Mouse (Mus musculus): ENCODE data around the gene Cd79a. TPM values are rescaled to one million over a fixed set of nuclear protein-coding genes. Genes with fewer than 3 reads are reported as not detected.

Cd79a gene
- polyA plus RNA-seq, 1 experiment from 2014 or later: 32.0 TPM

GRCm38 (mm10) chr7:24948774-24949173, 51.6 kb downstream of the Cd79a start:
- Histone ChIP-seq H3K36me3 (replicated peaks; ENCODE audit: insufficient read depth, low read length) (no peaks in the 10 kb centered on the region), H3K4me3 (ENCODE audit: low read depth, low read length) (no peak overlapping the region), H3K4me2 (ENCODE audit: low read depth, low read length) (no peak overlapping the region), H3K9me3 (ENCODE audit: low read length) (no peaks in the 10 kb centered on the region), H3K9ac (replicated peaks) (no peak overlapping the region), H3K27ac (ENCODE audit: low read depth) (no peak overlapping the region), H3K4me1 (ENCODE audit: insufficient read depth) (0 out of 2 replicates have a peak, but pooled peaks cover 3% of the 10 kb centered on the region), H3K27me3 (ENCODE audit: insufficient read depth, low read length) (peaks cover 96% of the 10 kb centered on the region)
- ATAC-seq: no peak
- TF ChIP-seq CTCF (IDR thresholded peaks at IDR 0.05; ENCODE audit: low read depth): no peak
- no peak for DNase-seq
- 5% methylated on average over 29 of the region's 29 CpGs for WGBS (ENCODE audit: insufficient replicate concordance)

DNA sequence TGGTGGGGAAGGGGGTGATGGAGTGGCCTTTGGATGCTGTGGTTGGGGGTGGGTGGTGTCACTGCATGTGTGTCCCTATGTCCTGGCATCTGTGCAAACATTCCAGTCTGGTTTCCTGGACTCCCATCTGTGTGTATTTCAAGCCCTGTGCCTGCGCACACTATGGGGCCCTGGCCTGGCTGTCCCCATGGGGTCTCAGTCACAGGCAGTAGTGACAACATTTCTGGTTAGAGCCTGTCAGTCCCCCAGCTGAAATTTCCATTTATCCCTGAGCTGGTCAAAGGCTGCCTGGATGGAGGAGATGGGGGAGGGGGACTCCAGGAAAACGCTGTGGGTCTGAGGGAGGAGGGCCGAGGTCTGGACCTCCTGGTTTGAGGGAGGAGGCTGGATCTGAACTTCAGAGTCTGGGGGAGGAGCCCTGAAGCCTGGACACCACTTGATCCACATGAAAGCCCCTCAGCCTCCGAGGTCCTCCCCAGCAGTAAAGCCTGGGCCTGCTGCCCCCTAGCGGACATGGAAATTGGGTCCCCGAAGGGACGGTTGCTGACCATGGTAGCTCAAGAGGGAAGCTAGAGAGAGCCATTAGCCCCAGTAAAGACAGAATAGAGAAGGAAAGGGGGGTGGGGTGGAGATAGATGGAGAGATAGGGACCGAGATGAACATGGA, 52.9 kb downstream of the Cd79a start:
- ATAC-seq (peak; percentile 50; the same call in 1 of the 2 replicates), DNase-seq (peak; percentile 81)
- no peak overlapping the region for H3K27ac ChIP-seq (ENCODE audit: low read depth)
- H3K9ac ChIP-seq (replicated peaks): no peak overlapping the region
- H3K4me2 ChIP-seq (ENCODE audit: low read depth, low read length): no peak overlapping the region
- no peaks in the 10 kb centered on the region; the same call in 1 of the 2 replicates for H3K4me1 ChIP-seq (ENCODE audit: insufficient read depth)
- TF ChIP-seq EP300 (IDR thresholded peaks at IDR 0.05; ENCODE audit: low read depth) (no peak), CTCF (IDR thresholded peaks at IDR 0.05; ENCODE audit: low read depth) (peak; percentile 89)
- H3K9me3 ChIP-seq (ENCODE audit: low read length): no peaks in the 10 kb centered on the region
- H3K36me3 ChIP-seq (replicated peaks; ENCODE audit: insufficient read depth, low read length): no peaks in the 10 kb centered on the region
- under 1% methylated on average over 8 of the region's 8 CpGs for WGBS (ENCODE audit: insufficient replicate concordance)
- no peak overlapping the region for H3K4me3 ChIP-seq (ENCODE audit: low read depth, low read length)
- peaks cover 96% of the 10 kb centered on the region for H3K27me3 ChIP-seq (ENCODE audit: insufficient read depth, low read length)

Other genes starting within 250 kb of the Cd79a start
- not detected in 2 replicates for gene Tex101, start 220.7 kb upstream of the Cd79a start, polyA plus RNA-seq (2015; fragmentation: Nextera tagmentation; extraction: Ambion mirVana)
- gene BC049730, start 188.1 kb upstream of the Cd79a start, polyA plus RNA-seq (2015; fragmentation: Nextera tagmentation; extraction: Ambion mirVana): not detected in 2 replicates
- gene Gm4763, start 170.5 kb upstream of the Cd79a start, polyA plus RNA-seq (2015; fragmentation: Nextera tagmentation; extraction: Ambion mirVana): not detected in 2 replicates
- gene Cd177, start 137.1 kb upstream of the Cd79a start, polyA plus RNA-seq (2015; fragmentation: Nextera tagmentation; extraction: Ambion mirVana): 18.9 and 20.5 TPM in 2 replicates
- gene Ceacam10, start 120.2 kb upstream of the Cd79a start, polyA plus RNA-seq (2015; fragmentation: Nextera tagmentation; extraction: Ambion mirVana): 5.0 and 5.3 TPM in 2 replicates
- gene Gm9844, start 35.2 kb upstream of the Cd79a start, polyA plus RNA-seq (2015; fragmentation: Nextera tagmentation; extraction: Ambion mirVana): 1.6 and 2.7 TPM in 2 replicates
- not detected in 2 replicates for gene Lypd4, start 27.4 kb upstream of the Cd79a start, polyA plus RNA-seq (2015; fragmentation: Nextera tagmentation; extraction: Ambion mirVana)
- not detected in 2 replicates for gene Dmrtc2, start 27.3 kb upstream of the Cd79a start, polyA plus RNA-seq (2015; fragmentation: Nextera tagmentation; extraction: Ambion mirVana)
- 1,140 and 1,164 TPM in 2 replicates for gene Rps19, start 13.0 kb upstream of the Cd79a start, polyA plus RNA-seq (2015; fragmentation: Nextera tagmentation; extraction: Ambion mirVana)
- gene Arhgef1, start 5.5 kb downstream of the Cd79a start, polyA plus RNA-seq (2015; fragmentation: Nextera tagmentation; extraction: Ambion mirVana): 30.2 and 30.4 TPM in 2 replicates
- gene Gm4881, start 47.1 kb downstream of the Cd79a start, polyA plus RNA-seq (2015; fragmentation: Nextera tagmentation; extraction: Ambion mirVana): not detected in 2 replicates
- 88.2 and 92.7 TPM in 2 replicates for gene Rabac1, start 75.4 kb downstream of the Cd79a start, polyA plus RNA-seq (2015; fragmentation: Nextera tagmentation; extraction: Ambion mirVana)
- gene Atp1a3, start 108.6 kb downstream of the Cd79a start, polyA plus RNA-seq (2015; fragmentation: Nextera tagmentation; extraction: Ambion mirVana): 0.85 and 1.2 TPM in 2 replicates
- gene Grik5, start 175.0 kb downstream of the Cd79a start, polyA plus RNA-seq (2015; fragmentation: Nextera tagmentation; extraction: Ambion mirVana): 0.69 and 0.76 TPM in 2 replicates
- 9.4 and 10.8 TPM in 2 replicates for gene Zfp574, start 175.2 kb downstream of the Cd79a start, polyA plus RNA-seq (2015; fragmentation: Nextera tagmentation; extraction: Ambion mirVana)